Mouse (Mus musculus) embryonic facial prominence, embryonic 10.5 days (tissue): ENCODE data around the gene Gnat1. TPM values are rescaled to one million over a fixed set of nuclear protein-coding genes. Genes with fewer than 3 reads are reported as not detected.
A peak's percentile ranks its signal among the peaks of the same experiment; 100 is the strongest.

Experiments used
- DNase-seq: peaks from one replicate; pipeline ENCODE4 v3.0.0-alpha.2; 2017; ENCODE audit warnings: low spot score
- H3K27ac ChIP-seq: fragments of 300-500 bp; sonication (generic); replicated peaks from 2 replicates; pipeline ENCODE4 v1.5.1; 2016; ENCODE audit warnings: mild to moderate bottlenecking
- H3K27me3 ChIP-seq: fragments of 300-500 bp; sonication (generic); replicated peaks from 2 replicates; pipeline ENCODE4 v1.6.1; 2016; ENCODE audit warnings: low read depth, mild to moderate bottlenecking; ENCODE audit not compliant: poor library complexity, severe bottlenecking
- H3K36me3 ChIP-seq: fragments of 300-500 bp; sonication (generic); replicated peaks from 2 replicates; pipeline ENCODE4 v1.6.1; 2016; ENCODE audit warnings: mild to moderate bottlenecking, moderate library complexity
- H3K4me1 ChIP-seq: fragments of 300-500 bp; sonication (generic); 2 replicates; pipeline ENCODE4 v1.6.1; 2016
- H3K4me3 ChIP-seq: fragments of 300-500 bp; sonication (generic); 2 replicates; pipeline ENCODE4 v1.5.1; 2016; ENCODE audit warnings: mild to moderate bottlenecking, moderate library complexity
- H3K9me3 ChIP-seq: fragments of 300-500 bp; sonication (generic); 2 replicates; pipeline ENCODE4 v1.6.1; 2016; ENCODE audit warnings: mild to moderate bottlenecking
- WGBS: fragments of 180-500 bp; shearing (Covaris S2); methylation state at CpG from one replicate; pipeline ENCODE4 v1.1.7; 2016; 5-methylcytosine and 5-hydroxymethylcytosine counted together
- polyA plus RNA-seq: library from polyadenylated mRNA; unstranded; fragments of >200 nt; fragmentation: Nextera tagmentation; extraction: Ambion mirVana; gene quantifications from 2 replicates; pipeline ENCODE4 v1.2.1, GENCODE M21; 2016

The Gnat1 gene
- polyA plus RNA-seq = 3.4 and 4.3 TPM in 2 replicates

- H3K36me3 ChIP-seq = peaks cover 33% of the 10 kb centered on the region
- no peak within 1 kb of the TSS; the same call in 1 of the 2 replicates for H3K27ac ChIP-seq
- 45% methylated on average over 5 of the region's 5 CpGs for WGBS
- DNase-seq = no peak
- no peaks in the 10 kb centered on the region for H3K9me3 ChIP-seq
- no peak within 1 kb of the TSS for H3K4me3 ChIP-seq
- H3K4me1 ChIP-seq = peaks cover 27% of the 10 kb centered on the region
- H3K27me3 ChIP-seq = peaks cover 50% of the 10 kb centered on the region
These were observed at the start of gene Gnat1 for GRCm38 (mm10) chr9:107679501-107679900. Gene Gnat1, minus strand, starts transcription at chr9:107679712.

GRCm38 (mm10) chr9:107728919-107729670 is 49.6 kb upstream of the Gnat1 start:
- H3K36me3 ChIP-seq = no peaks in the 10 kb centered on the region
- peak overlapping the region; percentile 78 for H3K27ac ChIP-seq
- H3K9me3 ChIP-seq = no peaks in the 10 kb centered on the region
- H3K4me3 ChIP-seq = no peak overlapping the region
- 70% methylated on average over 6 of the region's 6 CpGs for WGBS
- DNase-seq = no peak
- H3K4me1 ChIP-seq = peaks cover 76% of the 10 kb centered on the region
- peaks cover 2% of the 10 kb centered on the region for H3K27me3 ChIP-seq

GRCm38 (mm10) chr9:107727041-107727440 is 47.5 kb upstream of the Gnat1 start:
- 44% methylated on average over 3 of the region's 3 CpGs for WGBS
- H3K4me1 ChIP-seq = peaks cover 95% of the 10 kb centered on the region
- peak; percentile 51 for DNase-seq
- peak overlapping the region; percentile 78 for H3K27ac ChIP-seq
- no peaks in the 10 kb centered on the region for H3K36me3 ChIP-seq
- H3K9me3 ChIP-seq = no peaks in the 10 kb centered on the region
- peaks cover 12% of the 10 kb centered on the region for H3K27me3 ChIP-seq
- H3K4me3 ChIP-seq = no peak overlapping the region

- H3K9me3 ChIP-seq = no peaks in the 10 kb centered on the region
- H3K27ac ChIP-seq = peak overlapping the region; percentile 88
- peaks cover 87% of the 10 kb centered on the region for H3K4me1 ChIP-seq
- no peak for DNase-seq
- peaks cover 16% of the 10 kb centered on the region for H3K27me3 ChIP-seq
- 83% methylated on average over 1 of the region's 1 CpGs for WGBS
- H3K36me3 ChIP-seq = no peaks in the 10 kb centered on the region
- H3K4me3 ChIP-seq = no peak overlapping the region
These were observed 45.3 kb upstream of the Gnat1 start for GRCm38 (mm10) chr9:107724796-107725195.

DNA sequence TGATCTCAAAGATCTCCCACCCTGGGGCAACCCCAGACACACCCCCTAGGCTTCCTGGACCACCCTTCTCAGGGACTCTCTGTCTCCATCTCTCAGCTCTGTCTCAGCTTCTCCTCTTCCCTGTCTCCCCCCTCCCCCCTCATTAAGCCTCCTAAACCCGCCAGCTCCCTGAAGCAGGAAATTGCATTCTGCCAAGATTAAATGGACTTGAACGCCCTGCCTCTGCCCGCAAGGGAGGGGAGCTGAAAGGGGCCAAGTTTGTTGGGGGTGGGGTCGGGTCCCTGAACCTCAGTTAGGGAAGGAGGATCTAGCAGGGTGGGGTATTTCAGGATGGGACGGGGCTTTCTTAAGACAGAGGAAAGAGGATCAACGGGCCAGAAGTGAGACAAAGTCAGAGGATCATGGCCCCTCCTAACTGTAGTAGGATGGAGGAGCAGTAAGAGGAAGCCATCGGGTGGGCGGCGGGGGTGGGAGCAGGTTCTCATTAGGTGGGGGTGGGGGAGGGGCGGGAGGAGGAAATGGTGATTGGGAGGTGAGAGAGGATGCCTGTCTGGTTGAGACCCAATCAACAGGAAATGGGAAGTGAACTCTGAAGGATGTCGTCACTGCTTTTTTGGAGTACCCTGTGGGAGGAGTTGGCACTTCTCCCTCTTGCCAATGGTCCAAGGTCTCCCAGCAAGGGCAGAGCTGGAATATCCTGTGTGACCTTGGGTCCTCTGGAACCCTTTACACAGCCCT is 44.5 kb upstream of the Gnat1 start:
- Histone ChIP-seq H3K9me3 (no peaks in the 10 kb centered on the region), H3K4me3 (peak overlapping the region; percentile 44), H3K36me3 (no peaks in the 10 kb centered on the region), H3K27me3 (peaks cover 16% of the 10 kb centered on the region), H3K4me1 (peaks cover 79% of the 10 kb centered on the region), H3K27ac (peak overlapping the region; percentile 88)
- peak; percentile 73 for DNase-seq
- WGBS = 4% methylated on average over 11 of the region's 11 CpGs

DNA sequence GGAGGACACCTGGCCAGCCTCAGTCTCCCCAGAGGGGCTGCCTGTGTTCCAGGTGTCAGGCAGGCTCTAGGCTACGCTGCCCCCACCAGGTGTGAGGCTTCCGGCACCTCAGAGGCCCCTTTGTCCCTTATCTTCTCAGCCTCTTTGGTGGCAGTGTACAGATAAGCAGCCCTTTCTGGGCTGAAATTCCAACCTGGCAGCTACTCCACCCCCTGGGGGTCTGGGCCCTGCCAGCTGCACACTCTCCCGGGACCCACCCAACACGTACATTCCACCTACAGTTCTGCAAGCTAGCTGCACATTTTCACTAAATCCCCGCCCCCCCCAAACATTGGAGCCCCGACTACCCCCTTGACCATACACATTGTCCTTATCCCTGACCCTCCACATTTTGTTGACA is 43.8 kb upstream of the Gnat1 start:
- WGBS = 17% methylated on average over 6 of the region's 6 CpGs
- Histone ChIP-seq H3K36me3 (no peaks in the 10 kb centered on the region), H3K27me3 (peaks cover 16% of the 10 kb centered on the region), H3K4me1 (peaks cover 72% of the 10 kb centered on the region), H3K4me3 (peak overlapping the region; percentile 44), H3K27ac (peak overlapping the region; percentile 88), H3K9me3 (no peaks in the 10 kb centered on the region)
- peak; percentile 51 for DNase-seq

DNA sequence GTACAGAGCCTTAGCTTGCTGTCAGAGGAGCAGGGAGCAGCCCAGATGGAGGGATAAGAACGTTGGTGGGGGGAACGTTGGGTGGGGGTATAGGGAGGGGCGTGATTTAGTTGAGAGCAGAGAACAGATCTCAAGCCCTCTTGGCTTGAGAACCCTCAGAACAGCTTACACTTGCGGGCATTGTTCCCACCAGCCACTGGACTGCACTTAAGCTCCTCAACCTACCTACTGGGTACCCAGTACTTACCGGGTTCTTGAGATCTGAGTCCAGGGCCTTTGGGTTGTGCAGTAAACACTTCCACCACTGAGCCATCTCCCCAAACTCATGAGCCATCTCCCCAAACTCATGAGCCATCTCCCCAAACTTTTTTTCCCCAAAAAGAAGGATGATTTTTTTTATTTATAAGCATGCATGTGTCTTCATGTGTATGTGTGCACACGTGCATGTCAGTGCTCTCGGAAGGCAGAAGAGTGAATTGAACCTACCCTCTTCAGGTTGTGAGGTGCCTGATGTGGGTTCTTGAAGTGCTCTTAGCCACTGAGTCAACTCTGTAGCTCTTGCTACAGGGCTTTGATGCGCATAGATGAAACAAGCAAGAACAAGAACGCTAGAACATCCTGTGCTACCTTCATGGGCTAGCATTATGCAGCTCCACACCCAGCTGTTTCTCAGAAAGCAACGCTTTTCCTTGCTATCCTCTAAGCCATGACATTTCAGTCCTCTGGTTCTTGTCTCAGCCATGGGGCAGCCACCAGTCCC is 39.4 kb upstream of the Gnat1 start:
- no peak for DNase-seq
- Histone ChIP-seq H3K4me1 (peaks cover 67% of the 10 kb centered on the region), H3K9me3 (no peaks in the 10 kb centered on the region), H3K4me3 (no peak overlapping the region), H3K27me3 (peaks cover 16% of the 10 kb centered on the region), H3K27ac (0 out of 2 replicates have a peak overlapping the region, but pooled peaks have one; percentile 30), H3K36me3 (no peaks in the 10 kb centered on the region)
- WGBS = 87% methylated on average over 10 of the region's 10 CpGs

GRCm38 (mm10) chr9:107716951-107717350 is 37.4 kb upstream of the Gnat1 start:
- DNase-seq = peak; percentile 75
- Histone ChIP-seq H3K36me3 (no peaks in the 10 kb centered on the region), H3K27ac (peak overlapping the region; percentile 84), H3K27me3 (peaks cover 4% of the 10 kb centered on the region), H3K9me3 (no peaks in the 10 kb centered on the region), H3K4me1 (peaks cover 54% of the 10 kb centered on the region), H3K4me3 (peak overlapping the region; percentile 31; the same call in 1 of the 2 replicates)
- 16% methylated on average over 6 of the region's 6 CpGs for WGBS

- no peak for DNase-seq
- peaks cover 14% of the 10 kb centered on the region for H3K27me3 ChIP-seq
- 84% methylated on average over 2 of the region's 2 CpGs for WGBS
- no peaks in the 10 kb centered on the region for H3K9me3 ChIP-seq
- H3K36me3 ChIP-seq = no peaks in the 10 kb centered on the region
- H3K27ac ChIP-seq = peak overlapping the region; percentile 79
- H3K4me3 ChIP-seq = no peak overlapping the region
- peaks cover 50% of the 10 kb centered on the region for H3K4me1 ChIP-seq
These were observed 36.1 kb upstream of the Gnat1 start for GRCm38 (mm10) chr9:107715632-107716031.

GRCm38 (mm10) chr9:107714221-107714952 is 34.9 kb upstream of the Gnat1 start:
- peak; percentile 90 for DNase-seq
- Histone ChIP-seq H3K27ac (peak overlapping the region; percentile 79), H3K36me3 (no peaks in the 10 kb centered on the region), H3K4me1 (peaks cover 60% of the 10 kb centered on the region), H3K27me3 (peaks cover 21% of the 10 kb centered on the region), H3K4me3 (peak overlapping the region; percentile 23; the same call in 1 of the 2 replicates), H3K9me3 (no peaks in the 10 kb centered on the region)
- WGBS = 9% methylated on average over 12 of the region's 12 CpGs

DNA sequence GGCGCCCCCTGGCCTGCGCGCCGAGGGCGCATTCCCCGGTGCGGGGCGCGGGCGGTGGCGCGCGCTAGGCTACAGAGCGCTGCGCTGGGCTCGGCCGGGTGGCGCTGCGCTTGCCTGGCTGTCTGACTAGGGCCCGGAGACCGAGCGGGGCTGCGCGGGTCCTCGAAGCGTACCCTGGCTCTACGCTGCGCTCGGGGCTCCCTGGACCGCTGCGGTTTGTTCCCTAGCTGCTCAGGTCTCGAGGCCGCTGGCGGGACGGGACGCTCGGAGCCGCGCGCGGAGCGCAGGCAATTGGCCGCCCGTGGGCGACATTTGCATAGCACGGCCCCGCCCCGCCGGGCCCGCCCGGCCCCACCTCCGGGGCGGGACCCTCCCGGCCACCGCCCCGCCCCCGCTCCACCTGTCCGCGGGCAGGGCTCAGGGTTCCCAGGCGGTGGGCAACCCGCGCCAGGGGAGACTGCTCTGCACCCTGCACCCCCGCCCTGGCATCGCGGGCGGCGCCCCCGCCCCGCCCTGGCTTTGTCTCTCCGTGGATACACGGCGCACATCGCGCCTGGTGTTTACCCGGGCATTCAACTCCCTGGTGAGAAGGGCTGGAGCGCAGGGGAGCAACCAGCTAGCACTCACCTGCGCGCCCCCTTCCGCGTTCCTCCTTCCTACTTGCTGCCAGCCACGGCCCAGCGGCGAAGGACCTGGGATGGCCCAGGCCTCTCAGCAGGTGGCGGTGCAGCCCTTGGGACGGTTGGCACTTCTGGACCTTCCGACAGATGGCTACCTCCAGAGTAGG is 30.4 kb upstream of the Gnat1 start, which contains the start of gene Sema3f:
TSS of gene Sema3f (minus strand) at position 779 of the 787 bp plus-strand sequence.
- Histone ChIP-seq H3K27ac (peak within 1 kb of the TSS; percentile 95), H3K9me3 (no peaks in the 10 kb centered on the region), H3K27me3 (peaks cover 53% of the 10 kb centered on the region), H3K4me1 (peaks cover 76% of the 10 kb centered on the region), H3K4me3 (peak within 1 kb of the TSS; percentile 90), H3K36me3 (peaks cover 12% of the 10 kb centered on the region)
- WGBS = under 1% methylated on average over 86 of the region's 86 CpGs
- peak; percentile 92 for DNase-seq
